Mouse (Mus musculus) ovary, postnatal 36 days (tissue): ENCODE measurements at regions not wholly inside any gene's neighbourhood (a gene's known extent, or its start where the extent isn't known, plus 50 kb on each side); places are given as distances from the start of the nearest gene placed in this dataset.
A peak's percentile ranks its signal among the peaks of the same experiment; 100 is the strongest.

Experiments used
- DNase-seq: peaks from one replicate; pipeline ENCODE4 v3.0.0; 2022; ENCODE audit warnings: low spot score, mixed read lengths

DNA sequence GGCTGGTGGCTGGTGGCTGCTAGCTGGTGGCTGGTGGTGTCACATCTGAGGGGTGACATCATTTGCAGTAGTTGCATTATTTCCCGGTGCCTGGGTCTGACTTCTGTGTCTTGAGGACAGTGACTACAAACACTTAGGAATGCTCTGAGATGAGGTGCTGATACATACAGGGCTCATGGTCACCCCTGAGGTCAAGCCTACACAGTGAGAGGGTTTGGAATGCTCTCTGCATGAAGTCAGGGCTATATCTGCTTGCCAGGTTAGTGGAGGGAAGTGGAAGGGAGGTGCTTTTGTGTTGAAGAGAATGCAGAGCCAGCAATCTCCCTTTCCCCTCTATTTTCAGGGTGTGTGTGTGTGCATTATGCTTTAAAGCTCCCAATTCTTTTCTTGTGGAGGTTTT lies 74.1 kb upstream of the Slc38a2 start:
- DNase-seq: no peak

DNA sequence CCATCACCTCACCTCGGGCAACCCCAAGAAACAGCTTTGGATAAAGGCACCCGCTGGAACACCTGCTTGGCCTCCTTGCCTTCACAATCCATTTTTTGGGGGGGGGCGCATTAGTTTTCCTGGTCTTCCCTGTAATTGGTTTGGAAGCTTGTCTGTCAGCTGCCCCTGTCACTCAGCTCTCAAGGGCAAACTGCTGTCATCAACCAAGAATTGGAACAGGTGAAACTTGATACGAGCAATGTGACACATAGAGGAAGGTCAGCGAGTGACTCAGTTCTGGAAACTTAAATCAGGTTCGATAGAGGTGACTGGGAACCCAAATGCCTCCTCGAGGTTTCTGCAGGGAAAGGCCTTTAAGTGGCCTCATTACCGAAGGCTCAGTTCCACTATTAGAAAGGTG lies 73.2 kb upstream of the Slc38a2 start:
- DNase-seq: no peak

GRCm38 (mm10) chr15:96770786-96771185 lies 71.3 kb upstream of the Slc38a2 start:
- DNase-seq: no peak

- no peak for DNase-seq
Observed at GRCm38 (mm10) chr15:96770299-96770698, 70.8 kb upstream of the Slc38a2 start.

GRCm38 (mm10) chr15:96769751-96770150 lies 70.2 kb upstream of the Slc38a2 start:
- no peak for DNase-seq

- peak; percentile 29 for DNase-seq
Observed at GRCm38 (mm10) chr15:96768301-96768993, 68.9 kb upstream of the Slc38a2 start.

- no peak for DNase-seq
Observed at GRCm38 (mm10) chr15:96767188-96767587, 67.7 kb upstream of the Slc38a2 start.

GRCm38 (mm10) chr15:96766238-96766637 lies 66.7 kb upstream of the Slc38a2 start:
- no peak for DNase-seq

DNA sequence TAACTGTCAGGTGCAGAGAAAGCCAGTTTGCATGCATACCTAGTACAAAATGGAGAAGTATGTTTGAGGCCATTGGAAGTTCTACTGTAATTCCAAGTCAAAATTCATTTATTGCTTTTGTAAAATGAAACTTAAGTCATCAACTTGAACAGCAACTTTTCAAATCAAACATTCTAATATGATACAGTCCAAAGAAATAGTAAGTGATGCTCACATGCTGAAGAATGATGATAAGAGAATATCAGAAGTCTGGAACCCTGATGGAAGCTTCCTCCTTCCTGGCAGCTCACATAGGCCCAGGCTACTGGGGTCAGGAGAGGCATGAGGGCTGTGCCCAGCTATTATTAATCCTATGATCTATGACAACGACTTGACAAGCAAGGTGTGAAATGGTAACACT lies 64.1 kb upstream of the Slc38a2 start:
- no peak for DNase-seq

GRCm38 (mm10) chr15:96759078-96759995 lies 59.8 kb upstream of the Slc38a2 start:
- DNase-seq: no peak

- DNase-seq: no peak
Observed at GRCm38 (mm10) chr15:96757446-96758198, 58.1 kb upstream of the Slc38a2 start.

DNA sequence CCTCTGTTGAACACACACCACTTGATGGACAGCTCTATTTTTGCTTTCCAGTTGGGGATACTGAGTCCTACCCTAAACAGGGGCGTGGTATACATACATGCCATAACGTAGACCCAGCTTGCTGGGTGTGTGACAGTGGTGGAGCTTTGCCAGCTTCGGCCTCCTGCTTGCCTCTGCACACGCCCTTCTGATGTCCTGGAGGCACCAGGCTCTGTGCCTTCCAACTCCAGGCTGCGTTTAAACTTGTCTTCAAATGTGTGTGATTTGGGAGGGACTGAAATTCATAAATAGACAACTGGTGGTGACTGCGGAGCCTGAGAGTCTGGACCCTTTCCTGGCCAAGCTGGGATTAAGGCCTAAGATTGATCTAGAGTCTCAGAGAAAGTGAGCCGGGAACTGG lies 56.9 kb upstream of the Slc38a2 start:
- DNase-seq: no peak

DNA sequence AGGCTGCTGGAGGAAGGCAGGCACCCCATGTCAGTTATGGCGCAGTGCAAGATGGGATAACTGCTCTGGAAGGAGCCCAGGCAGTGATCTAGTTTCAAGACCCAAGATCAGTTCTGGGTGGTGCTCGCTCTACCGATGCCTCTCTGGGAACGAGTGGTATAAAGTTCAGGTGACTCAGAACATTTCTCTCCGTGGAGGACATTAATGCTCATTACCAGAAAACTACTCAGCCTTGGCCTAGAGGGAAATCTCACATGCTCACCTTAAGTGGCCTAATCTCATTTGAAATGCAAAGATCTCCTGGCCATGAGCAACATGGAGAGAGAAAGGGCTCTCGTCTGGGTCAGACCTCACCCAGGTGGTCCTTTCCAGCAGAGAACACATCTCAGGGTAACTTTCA lies 56.4 kb upstream of the Slc38a2 start:
- DNase-seq: no peak

DNA sequence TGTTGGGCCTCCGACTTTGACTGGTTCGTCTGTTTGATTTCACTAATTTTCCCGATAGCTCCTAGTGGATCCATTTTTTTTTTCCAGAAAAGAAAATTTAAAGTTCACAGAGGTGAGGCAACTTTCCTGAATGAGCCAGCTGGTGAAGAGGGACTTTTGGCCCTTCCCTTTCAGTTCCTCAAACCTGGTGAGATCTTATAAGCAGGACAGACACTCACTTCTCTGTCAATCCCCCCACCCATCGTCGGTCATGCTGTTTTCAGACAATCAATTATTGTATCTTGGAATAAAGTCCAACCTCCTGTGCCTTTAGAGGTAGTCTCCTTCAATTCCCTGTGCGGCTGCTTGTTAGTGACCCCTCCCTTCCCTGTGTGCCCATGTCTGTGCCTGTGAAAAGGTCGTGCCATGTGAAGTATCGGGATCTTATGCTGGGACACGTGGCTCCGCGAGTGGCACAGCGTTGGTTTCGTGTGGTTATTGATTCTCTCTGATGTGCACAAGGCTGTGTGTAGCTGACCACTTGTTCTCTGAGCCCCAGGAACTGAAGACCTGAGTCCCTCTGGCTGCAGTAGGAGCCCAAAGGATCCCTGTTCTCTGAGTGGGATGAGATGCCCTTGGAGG lies 55.9 kb upstream of the Slc38a2 start:
- DNase-seq: no peak

DNA sequence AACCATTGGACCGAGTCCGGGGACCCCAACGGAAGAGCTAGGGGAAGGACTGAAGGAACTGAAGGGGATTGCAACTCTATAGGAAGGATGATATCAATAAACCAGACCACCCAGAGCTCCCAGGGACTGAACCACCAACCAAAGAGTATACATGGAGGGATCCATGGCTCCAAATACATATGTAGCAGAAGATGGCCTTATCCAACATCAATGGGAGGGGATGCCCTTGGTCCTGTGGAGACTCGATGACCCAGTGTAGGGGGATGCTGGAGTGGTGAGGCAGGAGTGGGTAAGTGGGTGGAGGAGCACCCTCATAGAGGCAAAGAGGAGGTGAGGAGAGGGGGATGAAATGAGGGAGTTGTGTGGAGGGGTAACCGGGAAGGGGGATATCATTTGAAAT lies 54.5 kb upstream of the Slc38a2 start:
- no peak for DNase-seq

DNA sequence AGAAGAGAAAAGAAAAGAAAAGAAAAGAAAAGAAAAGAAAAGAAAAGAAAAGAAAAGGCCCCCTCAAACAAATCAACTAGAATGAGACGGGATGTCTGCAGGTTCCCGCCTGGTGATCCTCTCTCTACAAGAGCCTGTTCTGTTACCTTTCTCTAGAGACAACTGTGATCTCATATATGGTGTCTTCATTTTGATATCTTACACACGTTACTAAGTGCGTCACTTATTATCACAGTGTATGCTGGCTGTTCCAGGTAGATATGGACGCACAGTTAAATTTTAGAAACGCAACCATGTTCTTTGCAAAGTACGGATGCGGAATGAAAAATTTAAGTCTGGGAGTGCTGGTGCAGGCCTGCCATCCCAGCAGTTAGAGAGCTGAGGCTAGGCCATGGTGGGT lies 53.2 kb upstream of the Slc38a2 start:
- DNase-seq: no peak

DNA sequence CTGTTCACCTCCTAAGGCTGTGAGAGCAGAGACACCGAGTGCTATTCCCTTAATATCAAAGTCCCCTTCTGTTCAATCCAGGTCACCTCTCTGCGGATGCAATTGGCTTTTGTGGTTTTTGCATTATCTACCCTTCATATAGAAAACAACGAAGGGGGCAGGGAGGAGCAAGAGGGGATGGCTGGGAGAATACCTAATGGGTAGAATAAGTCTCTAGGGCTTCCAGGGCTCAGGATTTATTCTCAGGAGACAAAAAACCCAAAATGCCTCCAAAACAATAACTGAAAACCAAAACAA lies 52.5 kb upstream of the Slc38a2 start:
- DNase-seq: no peak

- DNase-seq: no peak
Observed at GRCm38 (mm10) chr15:96751243-96752061, 51.9 kb upstream of the Slc38a2 start.

DNA sequence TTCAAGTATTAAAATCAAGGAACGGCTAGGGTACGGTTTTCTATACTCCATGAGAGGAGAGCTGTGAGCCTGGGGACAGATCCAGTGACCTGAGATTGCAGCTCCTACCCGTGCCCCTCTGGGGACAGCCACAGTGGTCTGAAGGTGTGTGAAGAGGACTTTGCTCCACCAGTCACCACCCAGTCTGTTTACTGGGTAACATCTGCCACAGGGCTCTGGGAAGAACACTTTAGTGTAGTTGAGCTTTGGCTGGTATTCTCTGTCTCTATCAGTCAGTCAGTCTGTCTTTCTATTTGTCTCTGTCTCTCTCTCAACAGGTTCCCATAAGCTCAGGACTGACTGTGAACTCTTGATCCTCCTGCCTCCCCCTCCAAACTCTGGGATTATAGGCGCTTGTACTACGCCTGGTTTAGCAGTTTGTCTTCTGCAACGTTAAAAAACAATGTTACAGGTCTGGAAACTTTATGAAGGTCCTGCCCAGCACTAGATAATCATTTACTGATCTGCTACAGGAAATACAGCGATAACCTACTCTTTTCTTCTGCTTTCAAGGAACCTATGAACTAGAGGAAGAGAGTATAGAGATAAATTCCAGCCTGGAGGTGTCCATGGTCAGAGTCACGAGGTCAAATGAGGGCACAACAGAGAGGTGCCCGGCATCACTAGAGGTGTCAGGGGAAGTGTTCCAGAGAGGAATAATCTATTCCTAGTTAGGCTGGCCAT lies 50.2 kb upstream of the Slc38a2 start:
- DNase-seq: no peak
